Mouse (Mus musculus) urinary bladder, adult 18-20 months (tissue): ENCODE data around the gene Spin2-ps6.
"Not testable (repeated sequence)": the region's sequence is repeated elsewhere in the genome, so short reads cannot be mapped to it uniquely, and the experiment has no call there.

Source experiments
- DNase-seq, 2 experiments: peaks; one replicate each; pipeline ENCODE4 v3.0.0; 2022; ENCODE audit warnings: low spot score in 2 of 2, mixed read lengths in 2 of 2

Gene Spin2-ps6

GRCm38 (mm10) chrX:33234569-33234968, at the start of gene Spin2-ps6:
Spin2-ps6 (plus strand) TSS chrX:33234869.
- DNase-seq, result not testable (repeated sequence)
